Mouse (Mus musculus): ENCODE data around the gene Rif1.

DNA sequence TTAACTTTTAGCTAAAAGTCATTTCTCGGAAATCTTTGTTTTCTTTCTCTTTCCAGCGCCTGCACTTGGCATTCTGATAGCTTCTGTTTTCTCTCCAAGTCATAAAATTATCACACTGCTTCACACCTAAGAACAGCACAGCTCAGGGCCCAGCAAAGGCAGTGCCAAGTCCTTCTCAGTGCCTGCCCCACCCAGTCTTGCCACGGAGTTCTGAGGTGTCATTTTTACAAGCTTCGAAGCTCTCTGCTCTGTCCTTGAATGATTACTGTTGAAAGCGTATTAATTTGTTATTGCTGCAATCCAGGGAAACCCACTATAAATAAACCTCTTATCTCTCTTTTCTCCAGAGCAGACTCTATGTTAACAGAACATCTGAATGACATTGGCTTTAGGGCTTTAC lies 19.1 kb upstream of the Rif1 start:
- TF ChIP-seq CTCF (IDR thresholded peaks at IDR 0.05; ENCODE audit: extremely low read depth, insufficient read depth, low read length) (no peak), POLR2A (IDR thresholded peaks at IDR 0.05; ENCODE audit: extremely low read depth, insufficient read depth, low read length) (no peak)

All from cortical plate, adult 2 months (tissue).